Mouse (Mus musculus): ENCODE data around the gene Rmnd1. TPM values are rescaled to one million over a fixed set of nuclear protein-coding genes. Genes with fewer than 3 reads are reported as not detected.
A peak's percentile ranks its signal among the peaks of the same experiment; 100 is the strongest.

The Rmnd1 gene
- polyA plus RNA-seq, 1 experiment, result 77.1 TPM

DNA sequence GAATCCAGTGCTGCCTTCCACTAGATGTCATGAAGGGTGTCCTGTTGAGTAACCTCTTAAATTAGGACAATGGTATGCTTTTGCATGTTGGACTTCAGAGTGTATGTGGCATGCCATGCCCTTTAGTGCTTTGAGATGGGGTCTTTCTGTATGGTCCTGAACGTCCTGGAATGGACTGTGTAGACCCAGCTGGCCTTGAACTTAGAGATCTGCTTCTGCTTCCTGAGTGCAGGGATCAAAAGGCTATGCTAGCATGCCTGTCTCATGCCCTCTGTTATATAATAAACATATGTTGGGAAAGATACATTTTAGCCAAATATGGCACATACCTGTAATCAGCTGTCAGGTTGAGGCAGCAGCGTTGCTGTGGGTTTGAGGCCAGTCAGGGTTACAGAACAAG, 41.6 kb downstream of the Rmnd1 start:
- Histone ChIP-seq H3K36me3 (ENCODE audit: control insufficient read depth, insufficient read depth, low read length, poor library complexity, severe bottlenecking) (peaks cover 20% of the 10 kb centered on the region), H3K9me3 (replicated peaks; ENCODE audit: control insufficient read depth, insufficient read depth, low read length, poor library complexity, severe bottlenecking) (no peaks in the 10 kb centered on the region), H3K4me3 (ENCODE audit: low read depth, low read length) (no peak overlapping the region), H3K27me3 (ENCODE audit: control insufficient read depth, insufficient read depth, low read length, poor library complexity, severe bottlenecking) (no peaks in the 10 kb centered on the region), H3K9ac (ENCODE audit: low read depth, poor library complexity, severe bottlenecking) (no peak overlapping the region), H3K4me1 (ENCODE audit: control insufficient read depth, insufficient read depth, low read length) (peaks cover 3% of the 10 kb centered on the region), H3K27ac (ENCODE audit: insufficient read depth, low read length) (no peak overlapping the region)
- no peak for TF ChIP-seq EP300 (IDR thresholded peaks at IDR 0.05; ENCODE audit: insufficient read depth, low read depth, low read length)
- TF ChIP-seq CTCF (IDR thresholded peaks at IDR 0.05; ENCODE audit: low read depth, low read length), result no peak
- no peak for TF ChIP-seq POLR2A (IDR thresholded peaks at IDR 0.05; ENCODE audit: insufficient read depth, low read length)

DNA sequence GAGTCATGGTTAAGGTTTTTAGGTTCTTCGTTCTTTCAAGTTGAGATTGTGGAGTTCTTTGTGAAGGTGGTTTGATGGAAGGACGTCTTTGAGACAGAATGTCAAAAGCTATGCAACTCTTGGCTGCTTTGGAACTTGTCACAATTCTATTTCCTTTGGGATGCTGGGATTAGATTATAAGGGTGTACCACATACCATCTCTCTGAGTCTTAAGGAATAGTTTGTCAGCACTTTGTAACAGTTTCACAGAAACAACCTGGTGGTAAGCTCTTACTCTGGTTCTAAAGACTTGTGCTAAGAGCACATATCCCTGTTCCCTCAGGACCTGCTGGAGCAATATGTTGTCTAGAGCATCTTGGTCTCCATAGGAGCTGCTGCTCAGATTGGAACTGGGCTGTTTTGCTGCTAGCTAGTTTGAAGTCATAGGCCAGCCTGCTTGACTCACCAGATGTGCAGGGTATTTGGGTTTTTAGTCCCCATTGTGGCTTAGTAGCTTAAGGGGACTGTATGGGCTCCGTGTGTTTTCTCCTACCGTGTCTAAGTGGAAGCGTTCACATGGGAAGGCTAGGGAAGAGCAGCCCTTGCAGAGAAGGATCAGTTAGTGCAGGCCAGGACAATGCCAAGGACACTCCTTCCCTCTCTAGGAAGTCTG, 42.6 kb downstream of the Rmnd1 start:
- peaks cover 17% of the 10 kb centered on the region for H3K36me3 ChIP-seq (ENCODE audit: control insufficient read depth, insufficient read depth, low read length, poor library complexity, severe bottlenecking)
- peak overlapping the region; percentile 100; the same call in 1 of the 2 replicates for H3K9ac ChIP-seq (ENCODE audit: low read depth, poor library complexity, severe bottlenecking)
- H3K9me3 ChIP-seq (replicated peaks; ENCODE audit: control insufficient read depth, insufficient read depth, low read length, poor library complexity, severe bottlenecking), result no peaks in the 10 kb centered on the region
- H3K27ac ChIP-seq (ENCODE audit: insufficient read depth, low read length), result no peak overlapping the region
- peaks cover 3% of the 10 kb centered on the region for H3K4me1 ChIP-seq (ENCODE audit: control insufficient read depth, insufficient read depth, low read length)
- no peaks in the 10 kb centered on the region for H3K27me3 ChIP-seq (ENCODE audit: control insufficient read depth, insufficient read depth, low read length, poor library complexity, severe bottlenecking)
- no peak overlapping the region; the same call in 1 of the 2 replicates for H3K4me3 ChIP-seq (ENCODE audit: low read depth, low read length)
- no peak for TF ChIP-seq POLR2A (IDR thresholded peaks at IDR 0.05; ENCODE audit: insufficient read depth, low read length)
- no peak for TF ChIP-seq EP300 (IDR thresholded peaks at IDR 0.05; ENCODE audit: insufficient read depth, low read depth, low read length)
- TF ChIP-seq CTCF (IDR thresholded peaks at IDR 0.05; ENCODE audit: low read depth, low read length), result no peak

DNA sequence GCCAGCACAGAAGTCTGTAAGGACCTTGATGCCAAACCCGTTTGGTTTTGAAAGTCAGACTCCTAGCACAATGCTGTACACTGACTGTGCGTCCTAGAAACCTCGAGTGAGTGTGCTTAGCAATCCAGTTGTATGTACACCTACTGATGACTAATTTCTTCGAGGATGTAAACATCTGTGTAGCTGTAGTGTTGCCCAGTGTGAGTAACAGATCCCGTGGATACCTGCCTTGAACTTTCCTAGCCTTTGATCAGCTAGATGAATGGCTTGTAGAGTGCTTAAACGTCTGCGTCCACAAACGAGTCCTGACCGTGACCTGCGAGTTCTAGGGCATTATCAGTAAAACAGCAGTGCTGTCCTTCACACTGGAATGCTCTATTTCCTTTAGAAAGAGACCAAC, 43.2 kb downstream of the Rmnd1 start:
- Histone ChIP-seq H3K4me1 (ENCODE audit: control insufficient read depth, insufficient read depth, low read length) (peaks cover 3% of the 10 kb centered on the region), H3K27ac (ENCODE audit: insufficient read depth, low read length) (no peak overlapping the region), H3K27me3 (ENCODE audit: control insufficient read depth, insufficient read depth, low read length, poor library complexity, severe bottlenecking) (no peaks in the 10 kb centered on the region)

DNA sequence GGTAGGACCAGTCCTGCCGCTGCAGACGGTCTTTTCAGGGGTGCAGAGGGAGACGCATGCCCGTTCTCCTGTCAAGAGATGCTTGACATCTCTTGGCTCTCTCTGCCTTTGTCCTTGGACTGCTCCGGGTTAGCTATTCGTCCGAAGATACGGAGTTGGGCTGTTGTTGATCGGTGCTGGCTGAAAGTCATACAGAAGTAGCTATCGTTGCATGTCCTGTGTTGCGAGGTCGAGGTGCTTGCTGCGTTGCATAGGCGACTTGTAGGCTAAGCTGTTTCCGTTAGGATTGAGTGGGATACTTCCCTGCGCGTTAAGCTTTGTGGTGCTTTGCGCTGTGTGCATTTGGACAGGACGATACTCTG, 43.8 kb downstream of the Rmnd1 start:
- Histone ChIP-seq H3K4me3 (ENCODE audit: low read depth, low read length) (peak overlapping the region; percentile 74), H3K27me3 (ENCODE audit: control insufficient read depth, insufficient read depth, low read length, poor library complexity, severe bottlenecking) (no peaks in the 10 kb centered on the region), H3K9ac (ENCODE audit: low read depth, poor library complexity, severe bottlenecking) (peak overlapping the region; percentile 100), H3K9me3 (replicated peaks; ENCODE audit: control insufficient read depth, insufficient read depth, low read length, poor library complexity, severe bottlenecking) (no peaks in the 10 kb centered on the region), H3K36me3 (ENCODE audit: control insufficient read depth, insufficient read depth, low read length, poor library complexity, severe bottlenecking) (peaks cover 11% of the 10 kb centered on the region; the same call in 1 of the 2 replicates), H3K27ac (ENCODE audit: insufficient read depth, low read length) (0 out of 2 replicates have a peak overlapping the region, but pooled peaks have one; percentile 2), H3K4me1 (ENCODE audit: control insufficient read depth, insufficient read depth, low read length) (peaks cover 3% of the 10 kb centered on the region)
- TF ChIP-seq EP300 (IDR thresholded peaks at IDR 0.05; ENCODE audit: insufficient read depth, low read depth, low read length), result no peak
- no peak for TF ChIP-seq POLR2A (IDR thresholded peaks at IDR 0.05; ENCODE audit: insufficient read depth, low read length)
- no peak for TF ChIP-seq CTCF (IDR thresholded peaks at IDR 0.05; ENCODE audit: low read depth, low read length)

More for the DNA sequence above, 43.2 kb downstream of the Rmnd1 start:
- H3K9me3 ChIP-seq (replicated peaks; ENCODE audit: control insufficient read depth, insufficient read depth, low read length, poor library complexity, severe bottlenecking), result no peaks in the 10 kb centered on the region
- H3K4me3 ChIP-seq (ENCODE audit: low read depth, low read length), result peak overlapping the region; percentile 74
- H3K36me3 ChIP-seq (ENCODE audit: control insufficient read depth, insufficient read depth, low read length, poor library complexity, severe bottlenecking), result peaks cover 13% of the 10 kb centered on the region
- TF ChIP-seq CTCF (IDR thresholded peaks at IDR 0.05; ENCODE audit: low read depth, low read length), result no peak
- TF ChIP-seq EP300 (IDR thresholded peaks at IDR 0.05; ENCODE audit: insufficient read depth, low read depth, low read length), result no peak
- no peak for TF ChIP-seq POLR2A (IDR thresholded peaks at IDR 0.05; ENCODE audit: insufficient read depth, low read length)
- H3K9ac ChIP-seq (ENCODE audit: low read depth, poor library complexity, severe bottlenecking), result peak overlapping the region; percentile 100; the same call in 1 of the 2 replicates

DNA sequence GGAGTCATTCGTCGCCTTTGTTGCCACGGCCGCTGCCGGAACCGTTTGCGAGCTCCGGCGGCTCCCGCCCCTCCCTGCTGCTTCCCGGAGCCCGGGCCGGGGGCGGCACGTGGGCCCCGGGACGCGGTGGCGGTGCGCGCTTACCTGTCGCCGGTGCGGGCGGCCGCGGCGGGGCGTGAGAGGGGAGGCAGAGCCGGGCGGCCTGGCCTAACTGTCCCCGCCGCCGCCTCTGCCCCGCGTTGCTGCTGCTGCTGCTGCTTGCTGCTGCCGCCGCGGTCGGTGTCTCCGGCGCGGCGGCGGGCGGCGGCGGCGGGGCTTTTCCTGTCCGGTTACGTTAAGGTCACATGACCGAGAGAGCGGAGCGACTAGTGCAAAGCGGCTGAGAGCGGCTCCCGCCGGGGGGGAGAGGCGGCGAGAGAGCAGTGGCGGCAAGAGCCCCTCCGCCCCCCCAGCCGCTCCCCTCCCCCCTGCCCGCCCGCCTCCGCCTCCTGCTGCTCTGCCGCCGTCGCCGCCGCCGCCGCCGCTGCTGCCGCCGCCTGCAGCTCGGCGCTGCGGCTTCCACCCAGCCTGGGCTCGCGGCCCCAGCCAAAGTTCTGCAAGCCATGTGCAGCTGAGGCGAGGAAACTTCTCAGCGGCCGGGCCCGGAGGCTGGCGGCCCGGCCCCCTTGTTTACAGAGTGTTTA, 44.3 kb downstream of the Rmnd1 start, which contains the start of gene Zbtb2:
Gene Zbtb2 (minus strand): TSS at position 408 of the 683 bp plus-strand sequence.
- Histone ChIP-seq H3K9ac (ENCODE audit: low read depth, poor library complexity, severe bottlenecking) (peak within 1 kb of the TSS; percentile 100), H3K4me3 (ENCODE audit: low read depth, low read length) (peak within 1 kb of the TSS; percentile 94)

More for the DNA sequence above, 44.3 kb downstream of the Rmnd1 start, which contains the start of gene Zbtb2:
- peaks cover 5% of the 10 kb centered on the region; the same call in 1 of the 2 replicates for H3K36me3 ChIP-seq (ENCODE audit: control insufficient read depth, insufficient read depth, low read length, poor library complexity, severe bottlenecking)
- no peak for TF ChIP-seq CTCF (IDR thresholded peaks at IDR 0.05; ENCODE audit: low read depth, low read length)
- TF ChIP-seq EP300 (IDR thresholded peaks at IDR 0.05; ENCODE audit: insufficient read depth, low read depth, low read length), result no peak
- TF ChIP-seq POLR2A (IDR thresholded peaks at IDR 0.05; ENCODE audit: insufficient read depth, low read length), result no peak
- H3K27me3 ChIP-seq (ENCODE audit: control insufficient read depth, insufficient read depth, low read length, poor library complexity, severe bottlenecking), result no peaks in the 10 kb centered on the region
- peak within 1 kb of the TSS; percentile 84 for H3K27ac ChIP-seq (ENCODE audit: insufficient read depth, low read length)
- peaks cover 3% of the 10 kb centered on the region for H3K4me1 ChIP-seq (ENCODE audit: control insufficient read depth, insufficient read depth, low read length)
- H3K9me3 ChIP-seq (replicated peaks; ENCODE audit: control insufficient read depth, insufficient read depth, low read length, poor library complexity, severe bottlenecking), result no peaks in the 10 kb centered on the region

Measured in ES-Bruce4 (cell line).